Mouse (Mus musculus): ENCODE measurements around the gene Shisa4. TPM values are rescaled to one million over a fixed set of nuclear protein-coding genes. Genes with fewer than 3 reads are reported as not detected.

Gene Shisa4
- total RNA-seq, 2 experiments from 2014 or later: not detected

- no peak for ATAC-seq (replicated peaks; ENCODE audit: low FRiP score, poor library complexity, severe bottlenecking)
These were observed 7.4 kb downstream of the Shisa4 start for GRCm38 (mm10) chr1:135367595-135367994.

DNA sequence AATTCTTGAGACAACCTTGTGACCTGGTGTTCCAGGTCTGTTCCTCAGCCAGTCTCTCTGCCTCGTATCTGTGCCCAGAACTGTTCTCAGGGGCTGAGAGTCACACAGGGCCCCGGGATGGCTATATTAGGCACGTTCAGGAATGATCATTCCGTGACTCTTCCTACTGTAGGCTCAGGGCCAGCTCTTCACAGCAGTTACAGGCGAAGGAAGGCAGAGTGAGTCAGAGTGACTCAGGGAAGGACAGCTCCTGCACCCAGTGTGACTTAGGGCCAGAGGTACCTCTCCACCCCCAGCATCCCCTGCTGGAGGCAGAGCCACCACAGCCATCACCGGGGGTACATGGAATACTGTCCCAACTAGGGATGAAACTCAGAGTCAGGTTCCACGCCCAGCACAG lies 8.0 kb downstream of the Shisa4 start:
- ATAC-seq (replicated peaks; ENCODE audit: low FRiP score, poor library complexity, severe bottlenecking): no peak

- ATAC-seq (replicated peaks; ENCODE audit: low FRiP score, poor library complexity, severe bottlenecking): no peak
These were observed 8.7 kb downstream of the Shisa4 start for GRCm38 (mm10) chr1:135366380-135366779.

DNA sequence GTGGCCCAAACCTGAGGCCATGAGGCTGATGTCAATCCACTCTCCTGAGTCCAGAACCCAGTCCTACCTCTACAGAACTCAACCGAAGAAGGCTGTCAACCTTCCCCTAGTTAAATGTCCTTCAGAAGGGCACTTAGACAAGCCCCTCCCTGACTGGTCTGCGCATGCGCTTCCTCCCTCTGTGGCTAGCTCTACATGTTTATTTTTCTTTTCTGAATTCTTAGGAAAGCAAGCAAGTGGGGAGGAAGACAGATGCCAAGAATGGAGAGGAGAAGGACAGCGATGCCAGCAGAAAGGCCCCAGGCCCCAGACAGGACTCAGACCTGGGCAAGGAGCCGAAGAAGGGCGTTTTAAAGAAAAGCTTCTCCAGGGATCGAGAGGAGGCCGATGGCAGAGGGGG lies 11.6 kb downstream of the Shisa4 start:
- no peak for ATAC-seq (replicated peaks; ENCODE audit: low FRiP score, poor library complexity, severe bottlenecking)

- ATAC-seq (replicated peaks; ENCODE audit: low FRiP score, poor library complexity, severe bottlenecking): no peak
These were observed 12.9 kb downstream of the Shisa4 start for GRCm38 (mm10) chr1:135362115-135362514.

DNA sequence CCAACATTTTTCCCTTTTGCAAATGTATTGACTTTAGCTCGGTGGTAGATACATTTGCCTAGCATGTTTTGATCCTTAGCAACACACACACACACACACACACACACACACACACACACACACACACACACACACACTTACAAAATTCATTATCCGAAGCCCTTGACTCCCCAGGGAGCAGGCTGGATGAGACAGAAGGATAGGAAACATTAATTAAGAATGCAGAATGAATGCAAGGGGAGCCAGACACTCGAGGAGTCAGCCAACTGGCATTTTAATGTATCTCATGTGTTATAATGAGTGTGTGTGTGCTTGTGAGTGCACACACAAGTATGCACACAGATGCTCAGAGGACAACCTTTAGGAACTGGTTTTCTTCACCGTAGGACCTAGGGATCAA lies 13.5 kb downstream of the Shisa4 start:
- ATAC-seq (replicated peaks; ENCODE audit: low FRiP score, poor library complexity, severe bottlenecking): no peak

DNA sequence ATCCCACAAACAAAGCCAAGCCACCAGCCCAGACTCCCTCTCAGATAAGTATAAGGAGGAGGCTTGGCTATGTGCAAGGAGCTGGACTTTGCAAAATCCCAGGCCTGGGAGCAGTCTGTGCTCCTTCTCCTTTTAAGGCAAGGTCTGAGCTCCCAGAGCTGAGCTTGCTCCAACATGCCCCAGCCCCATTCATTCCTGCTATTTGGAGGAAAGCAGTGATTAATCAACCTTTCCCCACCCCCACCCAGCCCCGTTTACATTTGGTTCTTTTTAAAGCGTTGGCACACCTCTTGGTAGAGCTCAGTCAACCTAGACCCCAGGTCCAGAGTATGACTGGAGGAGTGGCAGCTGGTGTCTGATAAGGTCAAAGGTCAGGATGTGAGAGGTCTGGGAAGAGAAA lies 16.0 kb downstream of the Shisa4 start:
- ATAC-seq (replicated peaks; ENCODE audit: low FRiP score, poor library complexity, severe bottlenecking): no peak

DNA sequence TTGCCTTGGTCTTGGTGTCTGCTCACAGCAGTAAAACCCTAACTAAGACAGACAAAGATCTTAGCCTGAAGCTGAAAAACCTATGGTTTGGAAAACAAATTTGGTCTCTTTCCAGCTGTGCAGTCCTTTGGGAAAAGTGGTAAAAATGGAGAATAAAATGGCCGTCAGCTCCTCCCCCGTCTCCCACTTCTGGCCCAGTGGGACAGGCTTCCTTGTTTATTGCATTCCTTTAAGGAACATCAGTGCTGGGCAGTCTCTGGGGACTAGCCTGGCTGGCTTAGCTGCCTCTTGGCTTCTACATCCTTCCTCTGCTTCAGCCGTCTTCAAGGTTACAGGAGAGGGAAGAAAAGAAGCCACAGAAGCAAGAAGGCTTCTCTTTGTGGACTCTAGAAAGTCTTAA lies 23.1 kb downstream of the Shisa4 start:
- no peak for ATAC-seq (replicated peaks; ENCODE audit: low FRiP score, poor library complexity, severe bottlenecking)

DNA sequence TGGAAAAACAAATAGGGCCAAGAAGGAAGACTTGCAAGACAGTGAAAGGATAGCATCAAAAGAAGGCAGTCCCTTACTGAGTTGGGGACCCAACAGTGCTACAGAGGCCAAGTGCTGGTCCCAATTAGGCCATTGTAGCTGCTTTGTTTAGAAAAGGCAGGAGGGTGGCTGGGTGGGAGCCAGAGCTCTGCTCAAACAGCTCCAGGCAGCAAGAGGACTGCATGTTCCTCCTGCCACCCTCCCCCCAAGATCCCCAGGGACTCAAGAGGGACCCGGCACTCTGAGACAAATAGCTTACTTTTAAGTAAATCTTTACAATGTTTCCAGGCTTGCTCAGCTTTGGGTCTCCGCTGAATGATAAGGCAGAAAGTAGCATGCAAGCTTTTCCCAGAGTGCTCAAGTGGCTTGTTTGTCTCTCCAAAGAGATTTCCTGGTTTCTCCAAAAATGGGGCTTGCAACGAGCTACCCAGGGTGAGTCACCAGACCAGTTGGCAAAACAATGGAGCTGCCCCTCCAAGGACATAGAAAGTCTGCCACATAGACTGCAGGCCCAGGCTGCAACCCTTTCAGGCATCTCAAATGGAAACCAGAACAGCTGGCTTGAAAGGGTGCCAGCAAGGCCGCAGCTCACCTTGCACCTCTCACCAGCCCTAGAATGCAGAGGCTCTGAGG lies 27.4 kb downstream of the Shisa4 start:
- ATAC-seq (replicated peaks; ENCODE audit: low FRiP score, poor library complexity, severe bottlenecking): no peak

GRCm38 (mm10) chr1:135346891-135347290 lies 28.1 kb downstream of the Shisa4 start:
- no peak for ATAC-seq (replicated peaks; ENCODE audit: low FRiP score, poor library complexity, severe bottlenecking)

GRCm38 (mm10) chr1:135344026-135344425 lies 31.0 kb downstream of the Shisa4 start:
- no peak for ATAC-seq (replicated peaks; ENCODE audit: low FRiP score, poor library complexity, severe bottlenecking)

GRCm38 (mm10) chr1:135341947-135342346 lies 33.1 kb downstream of the Shisa4 start:
- ATAC-seq (replicated peaks; ENCODE audit: low FRiP score, poor library complexity, severe bottlenecking): no peak

DNA sequence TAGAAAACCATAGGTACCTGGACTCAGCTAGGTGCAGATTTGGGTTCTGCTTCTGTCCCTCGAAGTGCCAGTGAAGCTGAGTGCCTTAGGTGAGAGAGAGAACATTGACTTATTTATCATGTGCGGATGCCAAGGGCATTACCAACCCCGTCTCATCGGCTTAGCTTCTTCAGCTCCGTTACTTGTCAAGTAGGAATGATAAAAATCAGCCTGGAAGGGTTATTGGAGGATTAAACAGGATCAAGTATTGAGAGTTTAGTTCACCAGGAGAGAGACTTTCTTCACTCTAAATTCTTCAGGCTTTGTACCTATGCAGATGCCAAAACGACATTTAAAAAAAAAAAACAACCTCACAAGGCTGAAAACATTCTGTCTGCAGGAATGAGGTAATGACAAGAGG lies 44.5 kb downstream of the Shisa4 start:
- no peak for ATAC-seq (replicated peaks; ENCODE audit: low FRiP score, poor library complexity, severe bottlenecking)

DNA sequence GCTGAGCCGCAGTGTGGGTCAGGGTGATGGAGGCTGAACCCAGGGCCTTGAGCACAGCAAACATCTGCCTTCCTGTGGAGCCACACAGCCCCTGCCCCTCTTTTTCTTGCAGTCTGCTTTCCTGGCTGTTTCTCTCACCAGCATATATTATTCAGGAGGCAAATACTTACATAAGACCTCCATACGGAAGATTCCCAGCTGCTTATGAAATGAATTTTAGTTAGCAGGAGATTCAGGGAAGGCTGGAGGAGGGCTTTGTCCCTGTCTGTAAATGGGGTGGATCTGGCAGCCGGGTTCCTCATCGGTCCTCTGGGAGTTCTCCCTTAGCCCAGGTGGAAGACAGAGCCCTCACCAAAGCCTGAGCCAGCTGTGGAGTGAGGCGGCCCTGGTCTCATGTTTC lies 46.7 kb downstream of the Shisa4 start:
- no peak for ATAC-seq (replicated peaks; ENCODE audit: low FRiP score, poor library complexity, severe bottlenecking)

GRCm38 (mm10) chr1:135325934-135326333 lies 49.1 kb downstream of the Shisa4 start:
- no peak for ATAC-seq (replicated peaks; ENCODE audit: low FRiP score, poor library complexity, severe bottlenecking)

DNA sequence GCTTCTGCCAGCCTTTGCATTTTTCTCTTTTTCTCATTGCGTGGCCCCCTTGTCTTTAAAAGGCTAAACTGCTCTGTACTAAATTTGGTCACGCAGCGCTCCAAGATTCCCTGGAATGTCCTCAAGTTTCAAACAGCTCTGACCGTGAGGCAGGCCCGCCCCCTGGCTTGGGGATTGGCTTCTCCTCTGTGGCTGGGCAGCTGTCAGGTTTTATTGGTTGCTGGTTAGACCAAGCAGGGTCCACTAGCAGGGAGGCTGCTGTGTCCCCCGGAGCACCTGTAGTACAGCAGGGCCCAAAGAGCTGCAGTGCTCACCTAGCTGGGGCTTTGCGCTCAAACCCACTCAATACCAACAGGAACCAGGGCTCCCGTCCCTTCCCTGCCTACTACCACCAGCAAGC lies 50.5 kb downstream of the Shisa4 start, which contains the start of gene Lmod1:
Lmod1 (plus strand) TSS at position 237 of the 400 bp plus-strand sequence.
- no peak for ATAC-seq (replicated peaks; ENCODE audit: low FRiP score, poor library complexity, severe bottlenecking)

DNA sequence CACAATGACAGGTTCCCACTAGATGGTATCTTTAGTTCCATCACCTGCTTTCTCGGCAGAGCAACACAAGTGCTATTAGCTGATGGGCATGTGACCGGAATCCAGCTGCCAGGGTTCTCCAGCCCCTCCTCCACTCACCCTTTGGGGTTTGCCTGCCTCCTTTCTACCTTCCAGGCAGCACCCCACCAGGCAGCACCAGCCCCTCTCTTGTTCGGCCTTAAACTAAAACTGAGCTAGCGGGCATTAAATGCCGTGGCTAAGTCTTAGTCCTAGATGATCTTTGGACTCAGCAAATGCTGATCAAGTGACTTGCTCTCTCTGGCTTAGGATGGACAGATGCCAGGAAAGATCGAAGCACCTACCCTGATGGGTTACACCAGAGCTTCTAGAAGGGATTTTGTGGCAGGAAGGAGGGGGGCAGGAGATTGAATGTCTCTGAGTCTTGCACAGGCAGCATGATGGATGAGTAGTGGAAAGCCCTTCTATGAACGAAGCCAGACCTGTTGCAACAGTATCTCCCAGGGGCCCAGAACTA lies 51.6 kb downstream of the Shisa4 start:
- no peak for ATAC-seq (replicated peaks; ENCODE audit: low FRiP score, poor library complexity, severe bottlenecking)

Other genes starting within 250 kb of the Shisa4 start
- gene Ptpn7, start 242.5 kb downstream of the Shisa4 start, total RNA-seq (2015; ENCODE audit: low replicate concordance): 14.6 and 15.5 TPM in 2 replicates
- gene Ptpn7, start 242.5 kb downstream of the Shisa4 start, total RNA-seq (2017; ENCODE audit: low replicate concordance): 22.7 and 23.9 TPM in 2 replicates
- gene Arl8a, start 228.4 kb downstream of the Shisa4 start, total RNA-seq (2015; ENCODE audit: low replicate concordance): 22.3 and 23.4 TPM in 2 replicates
- gene Arl8a, start 228.4 kb downstream of the Shisa4 start, total RNA-seq (2017; ENCODE audit: low replicate concordance): 7.2 and 11.9 TPM in 2 replicates
- 1.0 TPM in 1 of 2 replicates, not detected in the other for gene Gpr37l1, start 207.6 kb downstream of the Shisa4 start, total RNA-seq (2015; ENCODE audit: low replicate concordance)
- gene Gpr37l1, start 207.6 kb downstream of the Shisa4 start, total RNA-seq (2017; ENCODE audit: low replicate concordance): not detected in 2 replicates
- not detected in 2 replicates for gene Elf3, start 116.7 kb downstream of the Shisa4 start, total RNA-seq (2015; ENCODE audit: low replicate concordance)
- gene Elf3, start 116.7 kb downstream of the Shisa4 start, total RNA-seq (2017; ENCODE audit: low replicate concordance): not detected in 2 replicates
- gene Rnpep, start 91.2 kb downstream of the Shisa4 start, total RNA-seq (2015; ENCODE audit: low replicate concordance): 19.4 and 26.9 TPM in 2 replicates
- 15.3 and 18.6 TPM in 2 replicates for gene Rnpep, start 91.2 kb downstream of the Shisa4 start, total RNA-seq (2017; ENCODE audit: low replicate concordance)
- gene Timm17a, start 61.5 kb downstream of the Shisa4 start, total RNA-seq (2015; ENCODE audit: low replicate concordance): 15.8 and 34.1 TPM in 2 replicates
- 3.3 TPM in 2 replicates for gene Timm17a, start 61.5 kb downstream of the Shisa4 start, total RNA-seq (2017; ENCODE audit: low replicate concordance)
- gene Lmod1, start 50.4 kb downstream of the Shisa4 start, total RNA-seq (2015; ENCODE audit: low replicate concordance): not detected in 2 replicates
- gene Lmod1, start 50.4 kb downstream of the Shisa4 start, total RNA-seq (2017; ENCODE audit: low replicate concordance): not detected in 2 replicates
- gene Ipo9, start 55.3 kb upstream of the Shisa4 start, total RNA-seq (2015; ENCODE audit: low replicate concordance): 7.7 and 11.0 TPM in 2 replicates
- gene Ipo9, start 55.3 kb upstream of the Shisa4 start, total RNA-seq (2017; ENCODE audit: low replicate concordance): 13.4 and 17.2 TPM in 2 replicates
- gene Nav1, start 232.1 kb upstream of the Shisa4 start, total RNA-seq (2015; ENCODE audit: low replicate concordance): 1.5 and 1.7 TPM in 2 replicates
- 0.77 and 1.4 TPM in 2 replicates for gene Nav1, start 232.1 kb upstream of the Shisa4 start, total RNA-seq (2017; ENCODE audit: low replicate concordance)

Measured in erythroblast, adult 5-6 weeks (primary cell).